Mouse (Mus musculus): ENCODE measurements at regions not wholly inside any gene's neighbourhood (a gene's known extent, or its start where the extent isn't known, plus 50 kb on each side); places are given as distances from the start of the nearest gene placed in this dataset.

- no peak overlapping the region for H3K4me2 ChIP-seq (ENCODE audit: low read depth, low read length)
- H3K36me3 ChIP-seq (replicated peaks; ENCODE audit: control insufficient read depth, insufficient read depth, low read length) = no peaks in the 10 kb centered on the region
- 66% methylated on average over 13 of the region's 13 CpGs for WGBS
- ATAC-seq (ENCODE audit: insufficient read depth, low read depth) (no peak), DNase-seq (ENCODE audit: low spot score) (no peak)
- no peaks in the 10 kb centered on the region for H3K27me3 ChIP-seq (ENCODE audit: control insufficient read depth, insufficient read depth, low read length)
- no peaks in the 10 kb centered on the region for H3K9me3 ChIP-seq (replicated peaks; ENCODE audit: control insufficient read depth, low read length)
- TF ChIP-seq CTCF (IDR thresholded peaks at IDR 0.05; ENCODE audit: low read depth) = no peak
- no peak for TF ChIP-seq EP300 (IDR thresholded peaks at IDR 0.05; ENCODE audit: low read depth)
- H3K4me1 ChIP-seq (ENCODE audit: control insufficient read depth, insufficient read depth) = no peaks in the 10 kb centered on the region
- no peak overlapping the region for H3K4me3 ChIP-seq (ENCODE audit: low read depth, low read length)
- H3K9ac ChIP-seq (replicated peaks; ENCODE audit: low read depth, low read length) = no peak overlapping the region
- H3K27ac ChIP-seq (ENCODE audit: low read depth) = no peak overlapping the region
Measured at GRCm38 (mm10) chr9:91818616-91819328, 374.0 kb upstream of the Plscr5 start.

GRCm38 (mm10) chr9:91803372-91803961 is 389.3 kb upstream of the Plscr5 start:
- no peak for ATAC-seq (ENCODE audit: insufficient read depth, low read depth)

GRCm38 (mm10) chr9:91798837-91799225 is 393.9 kb upstream of the Plscr5 start:
- ATAC-seq (ENCODE audit: insufficient read depth, low read depth) (no peak), DNase-seq (ENCODE audit: low spot score) (no peak)
- WGBS = 72% methylated on average over 4 of the region's 4 CpGs
- H3K36me3 ChIP-seq (replicated peaks; ENCODE audit: control insufficient read depth, insufficient read depth, low read length) = no peaks in the 10 kb centered on the region
- H3K4me2 ChIP-seq (ENCODE audit: low read depth, low read length) = no peak overlapping the region
- TF ChIP-seq CTCF (IDR thresholded peaks at IDR 0.05; ENCODE audit: low read depth) = no peak
- no peak for TF ChIP-seq EP300 (IDR thresholded peaks at IDR 0.05; ENCODE audit: low read depth)
- no peak overlapping the region for H3K9ac ChIP-seq (replicated peaks; ENCODE audit: low read depth, low read length)
- no peak overlapping the region for H3K27ac ChIP-seq (ENCODE audit: low read depth)
- H3K4me1 ChIP-seq (ENCODE audit: control insufficient read depth, insufficient read depth) = no peaks in the 10 kb centered on the region
- no peaks in the 10 kb centered on the region for H3K27me3 ChIP-seq (ENCODE audit: control insufficient read depth, insufficient read depth, low read length)
- H3K4me3 ChIP-seq (ENCODE audit: low read depth, low read length) = no peak overlapping the region
- H3K9me3 ChIP-seq (replicated peaks; ENCODE audit: control insufficient read depth, low read length) = no peaks in the 10 kb centered on the region

More at GRCm38 (mm10) chr9:91803372-91803961, 389.3 kb upstream of the Plscr5 start:
- no peak for DNase-seq (ENCODE audit: low spot score)
- Histone ChIP-seq H3K4me3 (ENCODE audit: low read depth, low read length) (no peak overlapping the region), H3K36me3 (replicated peaks; ENCODE audit: control insufficient read depth, insufficient read depth, low read length) (no peaks in the 10 kb centered on the region), H3K9me3 (replicated peaks; ENCODE audit: control insufficient read depth, low read length) (no peaks in the 10 kb centered on the region), H3K4me2 (ENCODE audit: low read depth, low read length) (no peak overlapping the region), H3K27me3 (ENCODE audit: control insufficient read depth, insufficient read depth, low read length) (no peaks in the 10 kb centered on the region), H3K27ac (ENCODE audit: low read depth) (no peak overlapping the region), H3K9ac (replicated peaks; ENCODE audit: low read depth, low read length) (no peak overlapping the region), H3K4me1 (ENCODE audit: control insufficient read depth, insufficient read depth) (no peaks in the 10 kb centered on the region)
- 63% methylated on average over 3 of the region's 3 CpGs for WGBS
- TF ChIP-seq EP300 (IDR thresholded peaks at IDR 0.05; ENCODE audit: low read depth) = no peak

GRCm38 (mm10) chr9:91798171-91798836 is 394.4 kb upstream of the Plscr5 start:
- Histone ChIP-seq H3K27me3 (ENCODE audit: control insufficient read depth, insufficient read depth, low read length) (no peaks in the 10 kb centered on the region), H3K9me3 (replicated peaks; ENCODE audit: control insufficient read depth, low read length) (no peaks in the 10 kb centered on the region), H3K9ac (replicated peaks; ENCODE audit: low read depth, low read length) (no peak overlapping the region), H3K4me2 (ENCODE audit: low read depth, low read length) (no peak overlapping the region), H3K4me3 (ENCODE audit: low read depth, low read length) (no peak overlapping the region), H3K4me1 (ENCODE audit: control insufficient read depth, insufficient read depth) (no peaks in the 10 kb centered on the region), H3K27ac (ENCODE audit: low read depth) (no peak overlapping the region), H3K36me3 (replicated peaks; ENCODE audit: control insufficient read depth, insufficient read depth, low read length) (no peaks in the 10 kb centered on the region)
- no peak for DNase-seq (ENCODE audit: low spot score)
- 81% methylated on average over 10 of the region's 10 CpGs for WGBS
- TF ChIP-seq CTCF (IDR thresholded peaks at IDR 0.05; ENCODE audit: low read depth) = no peak
- no peak for TF ChIP-seq EP300 (IDR thresholded peaks at IDR 0.05; ENCODE audit: low read depth)
- ATAC-seq (ENCODE audit: insufficient read depth, low read depth) = no peak

- DNase-seq (ENCODE audit: low spot score) (no peak), ATAC-seq (ENCODE audit: insufficient read depth, low read depth) (no peak)
- 55% methylated on average over 4 of the region's 4 CpGs for WGBS
- no peak overlapping the region for H3K27ac ChIP-seq (ENCODE audit: low read depth)
- H3K4me1 ChIP-seq (ENCODE audit: control insufficient read depth, insufficient read depth) = no peaks in the 10 kb centered on the region
- no peak overlapping the region for H3K9ac ChIP-seq (replicated peaks; ENCODE audit: low read depth, low read length)
- no peaks in the 10 kb centered on the region for H3K36me3 ChIP-seq (replicated peaks; ENCODE audit: control insufficient read depth, insufficient read depth, low read length)
- H3K27me3 ChIP-seq (ENCODE audit: control insufficient read depth, insufficient read depth, low read length) = no peaks in the 10 kb centered on the region
- TF ChIP-seq EP300 (IDR thresholded peaks at IDR 0.05; ENCODE audit: low read depth) (no peak), CTCF (IDR thresholded peaks at IDR 0.05; ENCODE audit: low read depth) (no peak)
- H3K4me2 ChIP-seq (ENCODE audit: low read depth, low read length) = no peak overlapping the region
- no peaks in the 10 kb centered on the region for H3K9me3 ChIP-seq (replicated peaks; ENCODE audit: control insufficient read depth, low read length)
- H3K4me3 ChIP-seq (ENCODE audit: low read depth, low read length) = no peak overlapping the region
Measured at GRCm38 (mm10) chr9:91796976-91797375, 395.8 kb upstream of the Plscr5 start.

Data from heart, postnatal 0 days (tissue).